Mouse (Mus musculus) kidney, adult 9 months (tissue): ENCODE measurements around the gene Ovol2.
A peak's percentile ranks its signal among the peaks of the same experiment; 100 is the strongest.
"Not testable (repeated sequence)": the region's sequence is repeated elsewhere in the genome, so short reads cannot be mapped to it uniquely, and the experiment has no call there.

Source experiments
- DNase-seq: peaks from one replicate; pipeline ENCODE4 v3.0.0; 2022

Ovol2 gene

GRCm38 (mm10) chr2:144331401-144332302 is at the start of gene Ovol2:
TSS of gene Ovol2 (minus strand) at chr2:144332146.
- DNase-seq, result peak; percentile 71

DNA sequence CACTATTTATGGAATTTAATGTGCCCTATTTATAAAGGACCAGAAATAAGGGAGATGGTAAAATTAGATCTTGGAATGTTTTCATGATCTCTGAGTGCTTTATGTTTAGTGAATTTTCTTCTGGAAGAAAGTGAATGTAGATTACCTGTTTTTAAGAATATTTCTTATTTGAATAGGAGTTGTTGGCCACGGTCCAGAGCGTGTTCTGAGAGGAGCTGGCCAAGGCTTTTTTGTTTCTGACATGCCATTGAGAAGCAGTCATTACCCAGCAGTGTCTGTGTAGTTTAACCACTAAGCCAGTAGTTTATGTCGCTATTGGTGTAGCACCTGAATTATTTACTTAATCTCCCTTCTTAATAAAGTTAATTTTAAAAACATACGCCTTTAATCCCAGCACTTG is 49.8 kb upstream of the Ovol2 start:
- no peak for DNase-seq

GRCm38 (mm10) chr2:144381293-144381692 is 49.3 kb upstream of the Ovol2 start:
- no peak for DNase-seq

DNA sequence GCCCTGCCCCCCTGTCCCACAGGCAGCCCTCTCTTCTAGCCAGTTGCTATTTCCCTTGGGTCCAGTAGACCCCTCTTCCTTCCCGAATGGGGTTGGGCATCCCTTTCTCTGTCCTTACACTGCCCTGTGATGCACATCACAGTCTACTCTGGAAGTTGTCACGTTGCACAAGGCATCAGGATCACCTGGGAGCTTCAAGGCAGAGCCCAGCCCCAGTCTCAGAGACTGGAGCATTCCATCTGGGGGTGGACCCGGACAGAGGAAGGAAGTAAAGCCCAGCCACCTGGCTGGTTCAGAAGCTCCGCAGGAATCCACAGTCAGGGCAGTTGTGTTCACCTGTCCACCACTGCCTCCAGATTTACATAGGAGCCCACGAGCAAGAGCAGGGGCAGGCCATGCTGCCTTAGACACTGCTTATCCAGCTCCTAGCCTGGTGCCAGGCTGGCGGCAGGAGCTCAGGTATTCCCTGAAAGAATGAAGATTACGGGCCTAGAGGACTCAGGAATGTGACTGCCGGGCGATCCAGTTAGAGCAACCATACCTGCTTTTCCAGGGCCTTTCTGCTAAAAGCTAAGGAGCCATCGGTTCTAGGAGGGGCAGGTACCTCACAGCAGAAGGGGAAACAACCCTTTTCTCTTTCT is 43.2 kb upstream of the Ovol2 start:
- no peak for DNase-seq

DNA sequence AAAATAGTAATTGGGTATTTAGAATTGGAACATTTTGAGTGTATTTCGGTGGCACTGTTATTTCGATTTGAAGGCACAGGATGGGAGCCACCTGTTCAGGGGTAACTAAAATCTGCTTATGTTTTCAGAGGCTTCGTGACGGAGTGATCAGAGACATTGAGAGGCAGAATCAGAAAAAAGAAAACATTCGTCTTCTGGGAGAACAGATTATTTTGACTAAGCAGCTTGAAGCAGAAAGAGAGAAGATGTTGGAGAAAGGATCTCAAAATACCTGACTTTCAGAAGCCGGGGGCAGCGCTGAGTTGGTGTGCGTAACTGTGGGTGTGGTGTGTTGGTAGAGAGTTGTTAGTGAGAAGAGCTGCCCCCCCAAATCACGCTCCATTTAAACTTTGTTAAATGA is 41.1 kb upstream of the Ovol2 start:
- no peak for DNase-seq

- peak; percentile 24 for DNase-seq
Observed at GRCm38 (mm10) chr2:144371566-144371965, 39.6 kb upstream of the Ovol2 start.

DNA sequence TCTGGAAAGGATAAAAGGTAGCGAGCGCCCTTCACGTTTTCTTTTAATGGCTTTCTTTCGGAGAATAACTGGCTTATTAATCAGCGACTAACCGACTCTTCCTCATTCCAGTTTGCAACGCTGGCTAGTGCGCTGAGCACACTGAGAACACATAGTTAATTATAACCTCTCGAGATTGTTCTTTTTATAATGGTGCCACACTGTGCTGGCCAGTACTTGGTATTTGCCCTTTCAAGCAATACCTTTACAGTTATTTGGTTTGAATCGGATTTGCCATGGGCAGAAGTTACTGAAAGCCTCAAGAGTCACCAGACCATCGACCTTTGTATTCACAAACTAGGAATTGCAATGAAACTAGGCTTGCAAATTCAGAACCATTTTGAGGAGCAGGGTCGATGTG is 37.6 kb upstream of the Ovol2 start:
- DNase-seq, result peak; percentile 66

DNA sequence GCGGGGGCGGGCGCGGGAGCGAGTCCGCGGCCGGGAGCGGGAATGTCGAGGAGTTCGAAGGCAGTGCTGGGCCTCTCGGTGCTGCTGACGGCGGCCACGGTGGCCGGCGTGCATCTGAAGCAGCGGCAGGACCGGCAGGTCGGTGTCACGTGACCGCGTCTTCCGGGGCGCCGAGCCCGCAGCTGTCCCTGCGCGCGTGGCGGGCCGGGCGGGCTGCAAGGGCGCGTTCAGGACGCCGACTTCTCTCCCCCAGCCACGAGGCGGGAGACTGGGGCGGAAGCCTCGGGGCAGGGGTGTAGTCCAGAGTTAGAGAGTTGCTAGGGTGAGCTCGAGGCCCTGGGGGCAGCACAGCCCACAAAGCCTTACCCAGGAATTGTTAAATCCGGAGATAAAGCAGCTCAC is 37.1 kb upstream of the Ovol2 start:
- DNase-seq, result no peak

DNA sequence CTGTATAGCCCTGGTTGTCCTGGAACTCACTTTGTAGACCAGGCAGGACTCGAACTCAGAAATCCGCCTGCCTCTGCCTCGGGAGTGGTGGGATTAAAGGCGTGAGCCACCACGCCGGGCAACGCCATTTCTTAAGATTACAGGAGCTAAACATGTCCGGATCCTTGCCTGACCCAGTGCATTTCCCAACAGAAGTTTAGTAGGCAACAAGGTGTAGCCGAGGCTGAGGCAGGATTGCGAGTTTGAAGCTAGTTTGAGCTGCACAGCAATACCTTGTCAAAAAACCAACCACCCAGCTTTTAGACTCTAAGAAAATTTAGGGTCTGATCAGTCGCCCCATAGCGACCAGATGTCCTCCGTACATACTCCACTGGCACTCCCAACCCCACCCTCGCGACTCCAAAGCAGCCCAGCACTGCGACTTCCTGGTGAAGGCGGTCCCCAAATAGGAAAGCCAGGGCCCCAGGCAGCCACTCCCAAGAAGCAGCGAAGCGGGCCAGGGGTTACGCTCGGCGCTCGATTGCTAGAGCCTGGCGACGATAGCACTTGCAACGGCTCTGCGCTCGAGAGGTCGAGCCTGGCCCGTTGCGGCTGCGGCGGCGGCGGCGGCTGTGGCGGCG is 36.6 kb upstream of the Ovol2 start, which contains the start of the genes Kat14 and Pet117:
TSS of gene Kat14 (plus strand) at position 584 of the 620 bp plus-strand sequence.
TSS of gene Pet117 (plus strand) at position 597 of the 620 bp plus-strand sequence.
- peak; percentile 97 for DNase-seq

GRCm38 (mm10) chr2:144352843-144353242 is 20.9 kb upstream of the Ovol2 start:
- DNase-seq, result no peak

GRCm38 (mm10) chr2:144348525-144348924 is 16.6 kb upstream of the Ovol2 start:
- DNase-seq, result no peak

DNA sequence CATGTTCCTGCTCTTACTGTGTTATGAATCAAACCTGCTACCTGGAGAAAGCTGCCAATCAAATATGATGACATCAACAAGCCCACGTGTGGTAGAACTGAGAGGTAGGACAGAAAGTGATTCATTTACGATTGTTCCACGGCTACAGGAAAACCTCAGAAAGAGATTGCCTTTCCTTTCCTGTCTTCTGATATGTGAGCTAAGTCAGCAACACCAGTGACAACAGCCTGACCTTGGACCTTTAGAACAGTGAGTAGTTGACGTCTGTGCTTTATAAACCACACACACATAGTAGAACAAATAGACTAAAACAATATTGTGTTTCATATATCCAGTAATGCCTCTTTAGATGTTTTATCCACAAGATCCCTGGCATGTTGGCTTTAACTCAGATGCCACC is 11.2 kb upstream of the Ovol2 start:
- DNase-seq, result no peak

DNA sequence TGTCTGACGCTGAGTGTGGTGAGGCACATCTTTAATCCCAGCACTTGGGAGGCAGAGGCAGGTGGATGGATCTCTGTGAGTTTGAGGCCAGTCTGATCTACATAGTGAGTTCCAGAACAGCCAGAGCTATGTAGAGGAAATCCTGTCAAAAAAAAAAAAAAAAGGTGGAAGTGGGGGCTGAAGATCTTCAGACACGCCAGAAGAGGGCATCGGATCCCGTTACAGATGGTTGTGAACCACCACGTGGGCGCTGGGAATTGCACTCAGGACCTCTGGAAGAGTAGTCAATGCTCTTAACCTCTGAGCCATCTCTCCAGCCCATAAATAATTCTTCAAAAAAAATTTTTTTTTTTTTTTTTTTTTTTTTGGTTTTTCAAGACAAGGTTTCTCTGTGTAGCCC is 6.2 kb upstream of the Ovol2 start:
- not testable (repeated sequence) for DNase-seq

DNA sequence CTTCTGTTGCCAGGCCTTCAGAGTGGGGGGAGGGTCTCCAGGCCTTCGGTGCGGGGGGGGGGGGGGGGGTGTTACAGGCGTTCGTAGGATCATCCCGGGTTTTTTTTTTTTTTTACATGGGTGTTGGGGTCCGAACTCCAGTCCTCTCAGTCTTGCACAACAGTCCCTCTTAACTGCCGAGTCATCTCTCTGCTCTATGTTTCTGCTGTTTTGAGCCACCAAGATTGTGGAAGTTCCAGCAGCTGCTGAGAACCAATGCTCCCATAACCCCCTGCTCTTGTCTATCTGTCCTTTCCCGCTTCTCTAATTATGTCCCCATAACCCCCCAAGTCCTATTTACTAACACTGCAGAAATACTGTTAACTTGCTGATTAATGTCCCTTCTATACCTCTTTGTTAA is 5.8 kb upstream of the Ovol2 start:
- no peak for DNase-seq

DNA sequence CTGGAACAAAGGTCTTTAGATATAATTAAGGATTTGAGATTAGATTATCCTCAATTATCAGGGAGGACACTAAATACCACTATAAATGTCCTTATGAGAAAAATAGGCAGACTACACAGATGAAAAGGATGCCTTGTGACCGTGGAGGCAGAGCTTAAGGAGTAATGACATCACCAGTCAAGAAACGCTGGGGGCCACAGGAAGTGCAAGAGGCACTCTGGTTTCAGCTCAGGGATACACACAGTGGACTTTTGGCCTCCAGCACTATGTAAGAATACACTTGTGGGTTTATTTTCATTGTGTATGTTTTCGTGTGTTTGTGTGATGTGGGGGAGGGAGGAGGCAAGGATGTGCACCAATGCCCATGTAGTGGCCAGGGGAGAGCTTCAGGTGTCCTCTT is 5.3 kb upstream of the Ovol2 start:
- no peak for DNase-seq

- no peak for DNase-seq
Observed at GRCm38 (mm10) chr2:144333138-144333842, 1.3 kb upstream of the Ovol2 start.

DNA sequence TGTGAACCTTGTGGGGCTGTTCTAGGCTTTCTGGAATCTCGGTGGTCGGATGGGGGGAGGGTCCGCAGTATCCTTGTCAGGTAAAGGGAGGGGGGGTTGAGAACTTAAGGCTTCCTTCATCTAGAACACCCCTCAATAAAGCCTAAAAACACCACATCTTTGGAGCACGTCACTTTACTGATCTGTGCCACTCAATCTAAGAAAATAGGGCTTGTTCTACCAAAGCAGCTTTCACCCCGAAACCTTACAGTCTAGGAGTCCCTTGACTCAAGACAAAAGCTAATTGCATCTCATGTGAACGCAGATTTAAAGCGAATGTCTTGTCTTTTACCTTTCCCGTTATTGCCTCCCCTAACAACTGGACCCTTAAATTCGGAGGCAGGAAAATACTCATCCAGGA is 540 bp upstream of the Ovol2 start:
- DNase-seq, result no peak

GRCm38 (mm10) chr2:144330960-144331371 is 980 bp downstream of the Ovol2 start:
- peak; percentile 33 for DNase-seq

- DNase-seq, result peak; percentile 31
Observed at GRCm38 (mm10) chr2:144330352-144330959, 1.5 kb downstream of the Ovol2 start.

DNA sequence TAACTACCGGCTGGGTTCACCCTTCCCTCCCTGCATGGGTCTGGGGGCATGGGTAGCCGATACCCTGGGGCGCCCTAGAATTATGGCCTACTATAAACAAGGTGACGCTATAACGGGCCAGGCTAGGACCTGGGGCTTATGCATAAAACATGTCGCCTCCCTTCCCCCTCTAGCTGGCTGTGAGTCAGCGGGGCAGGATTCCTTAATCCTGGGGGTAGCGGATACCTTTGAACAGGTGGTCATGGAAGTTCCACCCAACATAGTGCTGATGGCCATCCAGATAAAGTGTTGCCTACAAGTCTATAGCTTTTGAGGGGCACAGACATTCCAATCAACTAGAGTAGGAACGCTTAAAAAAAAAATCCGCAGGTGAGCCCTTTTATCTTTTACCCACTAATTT is 2.0 kb downstream of the Ovol2 start:
- DNase-seq, result no peak

DNA sequence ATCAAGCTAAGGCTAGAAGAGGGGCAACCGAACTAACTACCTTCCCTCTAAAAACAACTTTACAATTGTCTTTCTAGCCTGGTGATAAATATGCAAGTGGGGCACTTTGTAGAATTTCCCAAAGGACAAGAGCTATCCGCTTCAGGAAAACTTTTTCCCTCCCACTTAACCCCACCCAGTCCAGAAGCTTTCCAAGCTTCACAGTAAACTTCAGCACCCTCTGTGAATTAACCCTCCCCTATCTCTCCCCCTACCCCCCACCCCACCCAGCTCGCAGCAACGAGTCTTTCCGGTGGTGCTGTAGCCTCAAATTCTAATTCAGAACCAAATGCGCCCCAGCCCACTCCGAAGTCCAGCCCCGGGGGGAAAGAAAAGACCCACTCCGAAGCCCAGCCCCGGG is 2.5 kb downstream of the Ovol2 start:
- no peak for DNase-seq

DNA sequence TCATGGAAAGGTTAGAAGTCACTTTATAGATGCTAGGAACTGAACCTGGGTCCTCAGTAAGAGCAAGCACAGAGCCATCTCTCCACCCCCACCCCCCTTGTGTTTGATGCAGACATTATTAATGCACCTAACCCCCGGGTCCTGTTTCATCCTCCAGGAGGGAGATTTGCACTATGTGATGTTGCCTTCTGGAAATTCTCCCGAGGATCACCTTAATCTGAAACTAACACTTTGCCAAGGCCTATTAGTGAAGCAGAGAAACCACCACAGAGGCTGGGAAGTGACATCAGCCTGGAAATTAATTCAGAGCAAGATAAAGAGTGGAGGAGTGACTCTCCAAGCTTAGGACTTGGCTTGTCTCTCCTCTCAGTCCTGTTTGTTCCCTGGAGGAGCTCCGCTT is 7.7 kb downstream of the Ovol2 start:
- no peak for DNase-seq

DNA sequence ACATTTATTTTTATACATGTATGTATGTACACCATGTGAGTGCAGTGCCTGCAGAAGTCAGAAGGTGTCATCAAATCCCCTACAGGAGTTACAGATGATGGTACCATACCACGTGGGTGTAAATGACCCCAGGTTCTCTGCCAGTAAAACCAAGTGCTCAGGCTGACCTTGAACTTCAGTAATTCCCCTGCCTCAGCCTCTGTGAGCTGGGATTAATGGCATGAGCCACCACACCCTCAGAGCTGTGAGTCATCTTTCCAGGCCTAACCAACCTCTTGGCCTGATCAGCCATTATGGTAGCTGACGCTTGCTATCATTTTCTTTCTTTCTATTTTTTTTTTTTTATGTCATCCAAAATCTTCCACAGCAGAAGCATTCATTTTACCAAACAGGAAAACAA is 20.6 kb downstream of the Ovol2 start:
- DNase-seq, result no peak
